Mouse (Mus musculus) cerebellum, postnatal 25 days (tissue): ENCODE results near the gene Hist1h3d.

Experiments
- DNase-seq, 2 experiments: peaks; one replicate each; pipeline ENCODE4 v3.0.0; 2021; ENCODE audit warnings: mixed read lengths in 2 of 2

The Hist1h3d gene

DNA sequence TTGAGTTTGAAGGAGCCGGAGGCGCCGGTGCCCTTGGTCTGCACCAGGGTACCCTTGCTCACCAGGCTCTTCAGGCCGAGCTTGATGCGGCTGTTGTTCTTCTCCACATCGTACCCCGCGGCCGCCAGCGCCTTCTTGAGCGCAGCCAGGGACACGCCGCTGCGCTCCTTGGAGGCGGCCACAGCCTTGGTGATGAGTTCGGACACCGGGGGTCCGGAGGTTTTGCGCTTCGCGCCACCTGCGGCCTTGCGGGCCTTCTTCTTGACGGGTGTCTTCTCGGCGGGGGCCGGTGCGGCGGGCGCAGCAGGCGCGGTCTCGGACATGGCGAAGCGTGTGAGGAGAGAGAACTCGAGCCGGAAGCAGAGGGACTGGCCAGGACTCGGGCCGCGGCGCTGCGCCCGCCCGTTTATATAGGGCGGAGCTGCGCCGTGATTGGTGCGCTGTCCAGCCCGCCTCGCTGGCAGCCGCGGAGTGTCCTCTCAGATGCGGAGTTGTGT is 46.7 kb downstream of the Hist1h3d start, which contains the start of gene Hist1h1e:
Gene Hist1h1e, minus strand, starts transcription at position 384 of the 497 bp plus-strand sequence.
- DNase-seq = peak; percentile 95 to 96

DNA sequence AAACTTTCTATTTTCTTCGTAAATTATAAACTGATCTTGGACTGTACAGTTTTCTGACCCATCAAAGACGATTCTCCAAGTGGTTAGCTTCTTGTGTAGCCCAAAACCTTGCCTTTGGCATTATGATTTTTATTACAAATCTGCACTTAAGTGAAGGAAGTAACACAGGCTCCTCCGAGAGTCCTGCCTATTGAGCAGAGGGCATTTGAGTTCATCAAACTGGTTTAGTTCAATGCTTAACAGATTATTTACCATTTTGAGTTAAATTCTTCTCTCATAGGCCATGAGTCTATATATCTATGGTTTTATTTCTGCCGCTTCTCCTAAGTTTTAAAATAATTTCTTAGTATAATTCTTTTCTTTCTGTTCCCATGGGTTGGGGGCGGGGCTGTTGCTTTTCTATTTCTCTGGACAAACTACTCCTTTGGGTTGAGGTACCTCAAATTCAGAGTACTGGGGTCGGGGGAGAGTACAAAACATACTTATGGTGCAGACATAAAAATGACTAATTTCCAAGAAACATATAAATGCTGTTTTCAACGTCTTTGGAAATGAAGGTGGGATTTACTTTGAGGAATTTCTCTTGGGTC is 47.4 kb downstream of the Hist1h3d start:
- peak; percentile 11 to 56 for DNase-seq
